Mouse (Mus musculus) urinary bladder, postnatal 14 days (tissue): Measurements from ENCODE around the gene Aass.

ENCODE experiments used
- DNase-seq: peaks from one replicate; pipeline ENCODE4 v3.0.0; 2021; ENCODE audit warnings: low spot score

Gene Aass

GRCm38 (mm10) chr6:23055734-23056133, 77.1 kb downstream of the Aass start:
- no peak for DNase-seq

- no peak for DNase-seq
Observed at GRCm38 (mm10) chr6:23048836-23049235, 84.0 kb downstream of the Aass start.

- no peak for DNase-seq
Observed at GRCm38 (mm10) chr6:23028251-23028650, 104.5 kb downstream of the Aass start.
